Mouse (Mus musculus) cerebellum, adult 11 months (tissue): ENCODE results near the gene Cyp46a1.

Experiments used
- DNase-seq: peaks from one replicate; pipeline ENCODE4 v3.0.0; 2022

Gene Cyp46a1

DNA sequence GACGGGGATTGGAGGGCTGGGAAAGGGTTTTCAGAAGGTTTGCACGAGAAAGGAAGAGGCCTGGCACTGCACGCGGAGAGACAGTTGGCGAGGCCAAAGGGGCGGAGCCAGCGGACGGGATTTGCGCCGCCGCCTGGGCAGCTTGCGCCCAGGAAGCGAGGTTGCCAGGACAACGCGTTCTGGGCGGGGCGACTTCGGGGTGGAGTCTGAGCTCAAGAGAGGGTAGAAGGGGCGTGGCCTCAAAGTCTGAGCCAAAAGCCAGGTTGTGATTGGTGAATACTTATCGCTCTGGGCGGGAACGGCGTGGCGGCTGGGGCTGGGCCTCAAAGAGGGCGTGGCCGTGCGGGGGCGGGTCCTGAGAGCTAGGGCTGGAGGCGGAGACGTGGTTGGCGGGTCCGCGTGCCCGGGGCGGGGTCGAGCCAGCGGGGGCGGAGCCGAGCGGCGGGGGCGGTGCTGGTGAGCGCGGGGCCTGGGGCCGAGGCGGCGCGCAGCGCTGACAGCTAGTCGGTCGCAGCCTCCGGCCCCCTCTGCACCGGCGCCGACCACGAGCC, at the start of gene Cyp46a1:
Gene Cyp46a1, plus strand, starts transcription at position 487 of the 551 bp plus-strand sequence.
- DNase-seq = peak; percentile 99

DNA sequence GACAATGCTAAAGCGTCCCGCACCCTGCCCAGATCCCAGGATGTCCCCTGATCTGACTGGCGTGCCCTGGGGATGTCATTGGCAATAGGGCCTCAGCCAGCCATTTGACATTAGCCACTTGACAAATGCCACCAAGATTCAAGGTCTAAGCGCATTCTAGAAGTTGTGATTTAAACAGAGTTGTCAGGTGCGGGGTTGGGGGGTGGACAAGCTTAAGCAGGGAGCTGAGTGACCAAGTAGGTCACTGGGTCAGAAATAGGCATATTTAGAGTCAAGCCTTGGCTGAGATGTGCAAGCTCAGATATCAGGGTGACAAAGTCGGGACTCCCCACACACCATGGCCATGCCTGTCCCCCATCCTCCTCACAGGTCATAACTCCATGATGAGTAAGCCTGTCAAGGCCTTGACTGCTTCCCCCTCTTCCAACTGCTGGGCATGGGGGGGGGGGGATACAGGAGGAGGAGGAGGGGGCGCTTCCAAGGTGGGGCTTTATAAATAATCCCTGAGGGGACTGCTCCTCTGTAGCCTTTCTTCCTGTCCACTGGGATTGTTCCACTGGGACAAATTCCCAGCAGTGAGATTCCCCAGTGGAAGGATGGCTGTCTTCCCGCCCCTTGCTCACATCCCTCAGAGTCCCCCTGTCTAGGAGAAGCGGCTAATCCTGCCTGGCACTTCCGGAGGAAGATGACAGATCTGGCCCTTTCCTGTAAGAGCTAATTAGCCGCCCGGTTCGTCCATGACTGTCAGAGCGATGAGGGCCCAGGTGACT, 49.5 kb upstream of the Cyp46a1 start:
- no peak for DNase-seq

DNA sequence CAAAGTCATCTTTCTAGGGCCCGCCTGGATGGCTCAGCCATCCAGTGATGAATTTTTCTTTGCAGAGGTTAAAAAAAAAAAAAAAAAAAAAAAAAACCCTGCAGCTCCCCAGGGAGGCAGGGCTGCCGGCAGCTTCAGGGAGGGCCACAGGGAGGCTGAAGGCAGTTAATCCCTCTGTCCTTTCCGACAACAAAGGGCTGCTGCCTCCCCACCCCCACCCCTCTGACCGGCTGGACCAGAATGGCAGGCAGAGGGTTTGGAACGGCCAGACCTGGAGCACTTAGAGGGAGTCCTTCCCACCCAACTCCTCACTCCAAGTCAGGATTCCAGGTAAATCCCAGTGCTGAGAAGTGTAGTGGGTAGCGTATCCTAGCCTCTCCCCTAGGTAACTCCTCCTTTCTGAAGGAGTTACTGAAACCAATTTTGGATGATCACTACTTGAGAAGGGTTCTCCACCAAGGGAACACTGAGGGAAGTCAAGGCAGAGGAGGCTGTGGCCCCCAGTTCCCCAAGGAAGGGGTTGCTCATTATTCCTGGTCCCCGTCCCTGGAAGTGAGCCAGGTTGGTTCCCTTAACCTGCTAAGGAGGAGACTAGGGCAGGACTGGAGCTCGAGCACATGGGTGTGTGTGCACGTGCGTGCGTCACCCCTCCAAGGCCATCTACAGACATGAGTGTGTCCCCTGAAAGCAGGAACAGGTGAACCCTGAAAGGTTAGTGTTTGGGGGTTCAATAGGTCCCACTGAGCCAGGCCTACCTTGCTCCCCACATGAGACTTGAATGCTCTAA, 48.8 kb upstream of the Cyp46a1 start:
- DNase-seq = no peak

DNA sequence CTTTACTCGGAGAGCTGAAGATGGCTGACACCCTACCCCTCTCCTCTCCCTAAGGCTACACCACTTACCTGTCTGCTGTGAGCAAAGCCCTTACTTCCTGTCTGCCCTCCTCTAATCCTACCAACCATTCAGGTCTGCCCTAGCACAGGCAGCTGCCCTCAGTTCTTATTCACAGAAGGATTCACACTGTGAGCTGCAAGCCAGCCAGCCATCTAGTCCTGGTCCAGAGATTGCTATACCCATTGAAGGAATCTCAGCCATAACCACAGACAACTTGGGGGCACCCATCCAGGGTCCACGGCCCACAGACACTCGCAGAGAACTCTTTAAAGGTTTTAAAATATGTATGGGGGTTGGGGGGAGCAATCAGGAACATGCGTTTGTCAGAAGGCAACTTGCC, 47.8 kb upstream of the Cyp46a1 start:
- DNase-seq = no peak

DNA sequence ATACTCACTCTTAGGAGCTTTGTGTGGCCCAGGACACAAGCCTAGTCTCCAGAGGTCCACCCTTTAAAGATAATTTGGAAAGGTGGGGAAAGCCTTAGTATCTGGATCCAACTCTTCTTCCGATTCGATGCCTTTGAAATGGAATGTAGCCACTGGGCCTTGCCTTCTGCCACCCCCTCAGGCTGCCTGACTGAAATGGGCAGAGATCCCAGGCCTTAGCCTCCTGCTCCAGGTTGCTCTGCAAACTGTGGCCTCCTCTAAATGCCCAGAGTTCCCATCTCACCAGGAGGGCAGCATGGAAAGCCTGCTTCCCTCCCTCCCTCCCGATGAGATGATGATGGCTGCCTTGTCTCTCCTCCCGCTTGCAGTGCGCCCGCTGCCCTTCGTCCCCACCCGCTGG, 47.2 kb upstream of the Cyp46a1 start:
- no peak for DNase-seq

DNA sequence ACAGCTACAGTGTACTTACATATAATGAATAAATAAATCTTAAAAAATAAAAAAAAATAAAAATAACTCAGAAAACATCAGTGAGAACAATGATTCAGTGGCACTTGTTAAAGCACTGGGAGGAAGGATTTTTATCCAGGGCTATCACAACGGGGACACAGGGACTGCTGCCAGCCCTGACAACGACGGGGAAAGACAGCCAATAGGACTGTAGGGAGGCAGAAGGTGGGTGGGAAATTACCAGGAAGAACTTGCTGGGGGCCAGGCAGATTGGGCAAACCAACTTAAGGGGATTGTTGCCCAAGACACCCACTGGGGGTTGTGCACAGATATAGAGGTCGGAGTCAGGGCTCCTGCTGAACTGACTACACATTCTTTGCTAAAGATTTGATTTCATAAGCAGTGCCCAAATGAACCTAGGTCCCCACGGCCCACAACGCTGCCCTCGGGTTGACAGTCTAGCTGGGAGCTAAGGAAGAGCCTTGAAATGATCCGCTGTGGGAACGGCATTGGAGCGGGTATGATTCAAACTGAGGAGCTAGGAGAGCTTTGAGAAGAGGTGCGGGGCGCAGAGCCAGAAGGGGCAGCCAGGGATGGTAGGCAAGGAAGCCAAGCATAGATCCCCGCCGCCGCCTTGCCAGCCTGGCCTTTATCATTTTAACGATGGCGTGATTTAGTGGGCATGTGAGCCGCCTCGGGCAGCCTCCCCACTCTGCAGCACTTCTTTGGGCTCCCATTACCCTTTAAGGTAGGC, 45.9 kb upstream of the Cyp46a1 start:
- no peak for DNase-seq

DNA sequence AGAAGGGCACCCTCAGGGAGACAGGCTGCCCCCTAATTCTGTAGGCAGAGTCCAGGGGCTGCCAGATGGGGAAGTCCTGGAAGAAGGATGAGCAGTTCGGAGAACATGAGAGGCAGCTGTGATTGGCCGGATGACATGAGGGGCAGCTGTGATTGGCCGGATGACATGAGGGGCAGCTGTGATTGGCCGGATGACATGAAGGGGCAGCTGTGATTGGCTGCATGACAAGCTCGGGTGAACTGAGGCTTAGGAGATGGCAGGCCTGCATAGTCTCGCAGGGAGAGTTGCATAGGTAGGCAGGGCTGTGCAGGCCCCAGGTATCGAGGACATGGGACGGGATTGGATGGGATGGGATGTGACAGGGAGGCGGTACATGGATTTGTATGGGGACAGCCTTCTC, 41.8 kb upstream of the Cyp46a1 start:
- no peak for DNase-seq

DNA sequence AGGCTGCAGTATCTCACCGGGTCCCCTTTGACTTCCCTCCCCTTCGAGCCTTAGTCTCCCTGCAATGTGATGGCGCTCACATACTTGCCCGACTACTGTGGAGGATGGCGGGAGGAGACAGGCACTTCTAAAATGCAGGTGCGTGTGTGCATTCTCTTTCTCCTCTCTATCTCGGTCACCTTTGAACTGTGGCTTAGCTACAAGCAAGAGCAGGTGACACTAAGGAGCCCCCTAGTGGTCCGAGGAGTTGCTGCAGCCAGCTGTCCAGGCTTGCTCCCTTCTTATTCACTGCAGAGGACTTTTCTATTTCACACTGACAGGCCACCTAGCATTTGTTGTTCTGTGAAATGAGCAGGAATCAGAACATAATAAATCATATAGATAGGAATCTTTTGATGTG, 41.2 kb upstream of the Cyp46a1 start:
- peak; percentile 76 for DNase-seq

DNA sequence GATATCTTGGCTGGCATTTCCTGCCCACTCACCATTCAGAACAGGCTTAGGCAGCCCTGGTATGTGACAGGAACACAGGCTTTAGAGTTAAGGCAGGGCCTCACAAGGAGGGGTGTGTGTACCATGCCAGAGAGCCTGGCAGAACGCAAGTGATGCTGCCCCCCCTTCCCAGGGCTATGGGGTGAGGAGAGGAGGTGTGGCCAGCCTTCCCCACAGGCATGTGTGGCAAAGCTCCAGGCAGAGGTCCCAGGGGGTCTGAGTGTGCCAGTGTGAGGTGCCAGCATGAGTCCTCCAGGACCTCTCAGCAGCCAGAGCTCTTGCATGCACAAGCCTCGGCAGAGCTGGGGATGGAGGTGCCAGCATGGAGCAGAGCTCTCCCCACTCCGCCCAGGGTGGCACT, 39.6 kb upstream of the Cyp46a1 start:
- no peak for DNase-seq

DNA sequence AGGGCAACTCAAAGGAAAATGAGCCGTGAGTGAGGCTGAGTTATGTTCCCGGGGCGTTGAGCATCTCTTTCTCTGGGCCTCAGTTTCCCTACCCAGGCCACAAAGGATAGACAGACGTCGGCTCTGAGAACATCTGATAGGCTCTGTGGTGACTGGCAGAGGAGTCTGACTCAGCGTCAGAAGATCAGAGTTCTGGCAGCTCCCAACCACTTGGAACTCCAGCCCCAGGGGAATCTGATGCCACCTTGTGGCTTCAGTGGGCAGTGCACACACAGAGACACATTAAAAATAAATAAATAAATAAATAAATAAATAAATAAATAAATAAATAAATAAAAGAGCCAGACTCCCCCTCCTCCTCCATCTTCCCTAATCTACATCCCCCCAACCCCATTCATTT, 37.1 kb upstream of the Cyp46a1 start:
- no peak for DNase-seq

DNA sequence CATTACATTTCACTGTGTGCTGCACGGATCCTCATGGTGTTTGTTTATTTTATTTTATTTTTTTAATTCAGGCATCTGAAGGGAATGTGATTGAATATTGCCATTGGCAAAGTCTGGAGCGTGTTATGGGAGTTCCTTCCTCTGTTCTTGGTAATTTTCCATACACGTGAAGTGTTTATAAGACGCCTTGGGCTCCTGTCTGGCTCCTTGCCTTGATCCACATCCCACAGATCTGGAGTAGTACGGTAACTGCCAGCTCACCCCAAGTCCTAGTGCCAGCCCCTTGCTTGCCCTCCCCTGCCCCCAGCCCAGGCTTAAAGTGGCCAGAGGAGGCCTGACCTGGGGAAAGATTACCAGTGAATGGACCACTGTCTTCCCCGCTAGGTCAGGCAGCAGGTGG, 33.2 kb upstream of the Cyp46a1 start:
- DNase-seq = no peak

DNA sequence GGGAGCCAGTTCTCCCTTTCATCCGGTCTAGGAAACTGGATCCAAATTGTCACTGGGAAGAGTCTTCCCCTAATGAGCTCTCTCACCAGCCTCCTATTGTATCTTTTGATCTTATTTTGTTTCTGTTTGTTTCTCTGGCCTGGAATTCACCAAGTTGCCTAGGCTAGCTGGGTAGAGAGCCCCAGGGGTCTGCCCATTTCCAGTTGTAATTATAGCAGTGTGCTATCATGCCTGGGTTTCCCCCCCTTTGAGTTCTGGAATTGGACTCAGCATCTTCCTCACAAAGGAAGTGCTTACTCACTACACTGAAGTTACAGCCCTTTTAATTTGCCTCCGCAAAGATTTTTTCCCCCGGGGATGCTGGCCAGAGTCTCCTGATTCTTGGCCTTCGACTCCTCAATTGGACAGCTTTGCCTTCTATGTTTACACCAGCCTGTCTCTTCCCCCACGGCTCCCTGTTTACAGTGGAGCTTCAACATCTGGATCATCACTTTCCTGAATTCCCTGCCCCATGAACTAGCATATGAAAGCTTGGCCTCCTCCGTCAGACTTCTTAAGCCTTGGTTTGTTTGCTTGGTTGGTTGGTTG, 30.3 kb upstream of the Cyp46a1 start:
- no peak for DNase-seq

DNA sequence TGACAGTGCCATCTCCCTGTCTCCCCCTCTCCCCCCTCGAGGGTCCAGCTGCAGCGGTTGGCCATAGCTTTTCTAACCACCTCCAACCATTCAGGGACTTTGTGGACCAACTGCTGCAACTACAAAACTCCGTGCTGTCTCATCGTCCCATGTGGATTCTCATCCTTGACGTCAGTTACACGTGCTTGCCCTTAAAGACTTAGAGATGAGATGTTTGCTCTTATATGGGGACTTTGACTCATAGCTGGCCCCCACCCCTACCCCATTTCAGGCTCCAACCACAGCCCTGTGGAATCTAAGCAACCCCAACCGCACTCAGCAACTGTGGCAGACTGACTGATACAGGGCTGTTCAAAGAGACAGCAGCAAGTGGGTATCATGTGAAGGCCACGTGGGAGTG, 29.0 kb upstream of the Cyp46a1 start:
- no peak for DNase-seq

DNA sequence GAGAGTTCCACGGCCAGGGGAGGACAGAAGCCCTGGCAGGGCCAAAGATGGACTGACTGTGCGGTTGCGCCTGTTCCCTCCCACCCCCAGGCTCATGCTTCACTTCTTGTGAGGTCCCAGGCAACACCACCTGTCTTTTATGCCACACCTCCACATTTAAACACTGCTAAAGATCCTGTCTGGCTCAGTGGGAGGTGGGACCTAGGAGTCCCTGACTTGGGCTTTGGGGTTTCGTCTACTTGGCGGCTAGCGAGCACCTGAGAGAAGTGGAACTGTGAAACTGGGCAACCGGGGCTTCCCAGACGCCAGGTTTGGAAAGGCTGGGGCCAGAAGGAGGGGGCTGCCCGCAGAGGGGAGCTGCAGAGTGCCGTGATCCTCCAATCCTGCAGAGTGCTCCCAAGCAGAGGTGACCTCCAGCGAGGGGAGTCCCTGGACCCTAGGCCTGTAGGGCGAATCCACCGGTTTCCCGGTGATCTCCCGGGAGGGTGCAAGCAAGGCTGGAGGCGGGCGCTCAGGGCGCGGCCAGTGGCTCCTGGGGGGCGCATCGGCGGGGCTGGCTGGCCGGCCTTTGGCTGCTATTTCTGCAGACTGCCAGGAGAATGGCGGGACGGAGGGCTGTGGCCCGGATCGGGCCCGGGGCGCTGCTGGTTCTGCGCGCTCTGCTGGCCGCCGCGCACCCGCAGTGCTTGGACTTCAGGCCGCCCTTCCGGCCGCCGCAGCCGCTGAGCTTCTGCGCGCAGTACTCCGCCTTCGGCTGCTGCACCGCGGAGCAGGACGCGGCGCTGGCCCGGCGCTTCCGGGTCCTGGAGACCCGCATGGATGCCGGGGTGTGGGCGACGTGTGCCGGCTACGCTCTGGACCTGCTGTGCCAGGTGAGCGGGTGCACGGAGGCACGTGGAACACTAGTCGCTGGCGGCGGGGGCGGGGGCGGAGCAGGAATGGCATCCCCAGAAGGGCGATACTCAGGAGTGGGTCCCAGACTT, 28.1 kb upstream of the Cyp46a1 start, which contains the start of gene Hhipl1:
Gene Hhipl1, plus strand, starts transcription at position 459 of the 983 bp plus-strand sequence.
- no peak for DNase-seq

DNA sequence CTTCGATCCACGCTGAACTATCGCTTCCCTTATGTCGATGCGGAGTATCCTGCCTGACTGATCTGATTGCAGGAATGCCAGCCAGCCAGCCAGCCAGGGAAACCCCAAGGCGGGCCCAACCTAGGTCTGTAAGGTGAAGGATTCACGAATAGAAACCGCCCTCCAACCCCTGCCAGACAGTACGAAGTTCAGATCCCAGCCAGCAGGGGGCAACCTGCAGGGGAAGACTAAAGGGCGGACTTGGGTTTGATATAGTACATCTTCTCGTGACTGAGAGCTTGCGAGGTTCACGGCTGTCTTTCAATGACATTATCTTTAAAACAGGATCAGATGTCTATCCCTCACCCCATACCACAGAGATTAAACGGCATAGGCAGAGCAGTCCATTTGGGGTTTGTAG, 26.6 kb upstream of the Cyp46a1 start:
- DNase-seq = no peak

DNA sequence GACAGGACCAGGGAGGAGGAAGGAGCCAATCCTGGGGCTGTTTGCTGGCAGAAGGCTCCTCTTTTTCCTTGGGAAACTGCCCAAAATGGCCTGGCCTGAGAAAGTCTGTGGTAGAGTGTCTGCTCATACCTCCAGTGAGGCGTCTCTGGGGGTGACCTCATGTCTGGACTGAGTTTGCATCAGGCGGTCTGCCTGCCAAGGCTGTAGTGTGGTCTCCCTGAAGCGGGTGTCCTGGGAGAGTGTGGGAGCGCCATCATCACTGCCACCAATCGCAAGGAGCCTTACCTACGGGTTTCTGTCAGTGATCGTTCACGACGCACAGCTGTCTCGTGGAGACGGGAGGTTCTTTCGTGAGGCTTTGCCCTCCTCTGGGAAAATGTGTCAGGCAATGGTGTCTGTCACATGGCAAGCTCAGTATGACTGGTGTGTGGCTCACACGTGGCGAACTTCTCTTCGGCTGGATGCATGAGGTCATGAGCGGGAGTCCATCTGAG, 25.8 kb upstream of the Cyp46a1 start:
- DNase-seq = no peak

DNA sequence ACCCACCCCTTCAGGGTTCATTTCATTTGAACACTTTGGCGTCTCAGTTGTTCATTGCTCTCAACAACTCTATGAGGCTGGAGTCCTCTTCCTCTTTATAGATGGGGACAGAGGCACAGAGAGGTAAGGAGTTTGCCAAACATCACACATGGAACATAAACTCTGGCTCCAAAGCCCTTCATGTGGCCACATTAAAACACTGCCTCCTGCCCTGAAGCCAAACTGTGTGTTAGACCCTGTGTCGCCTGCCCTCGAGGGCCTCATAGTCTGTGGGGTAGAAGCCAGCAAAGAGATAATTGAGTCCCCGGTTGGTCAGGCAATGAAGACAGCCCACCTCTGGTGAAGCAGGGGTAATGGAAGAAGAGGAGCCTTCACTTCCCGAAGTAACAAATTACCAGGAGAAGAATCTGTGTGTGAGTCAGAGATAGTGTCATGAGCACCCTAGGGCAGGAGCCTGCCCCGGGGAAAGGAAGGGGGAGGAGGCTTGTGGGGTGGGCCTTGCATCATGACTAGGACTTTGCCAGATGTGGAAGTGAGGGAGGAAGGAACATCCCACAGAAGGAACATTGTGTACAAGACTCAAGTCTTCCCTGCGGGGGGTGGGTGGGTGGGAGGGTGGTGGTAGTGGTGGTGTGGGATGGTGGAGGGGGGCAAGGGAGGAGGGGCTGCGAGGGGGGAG, 24.9 kb upstream of the Cyp46a1 start:
- DNase-seq = no peak

DNA sequence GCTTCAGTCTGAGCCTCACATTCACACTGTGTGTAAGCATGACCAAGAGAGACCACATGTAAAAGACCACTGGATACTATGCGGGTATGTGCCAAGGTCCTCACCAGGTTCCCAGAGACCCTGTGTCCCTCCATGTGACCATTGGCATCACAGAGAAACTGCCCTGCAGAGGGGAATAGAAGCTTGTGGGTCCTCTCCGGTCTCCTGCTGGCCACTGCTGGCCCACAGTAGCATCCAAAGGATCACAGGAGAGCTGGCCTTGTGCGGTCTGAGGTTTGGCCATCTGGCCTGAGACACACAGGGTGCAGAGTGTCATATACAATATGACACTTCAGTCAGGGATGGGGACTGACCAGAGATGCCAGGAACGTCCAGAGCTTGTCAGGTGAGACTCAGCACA, 24.1 kb upstream of the Cyp46a1 start:
- no peak for DNase-seq

DNA sequence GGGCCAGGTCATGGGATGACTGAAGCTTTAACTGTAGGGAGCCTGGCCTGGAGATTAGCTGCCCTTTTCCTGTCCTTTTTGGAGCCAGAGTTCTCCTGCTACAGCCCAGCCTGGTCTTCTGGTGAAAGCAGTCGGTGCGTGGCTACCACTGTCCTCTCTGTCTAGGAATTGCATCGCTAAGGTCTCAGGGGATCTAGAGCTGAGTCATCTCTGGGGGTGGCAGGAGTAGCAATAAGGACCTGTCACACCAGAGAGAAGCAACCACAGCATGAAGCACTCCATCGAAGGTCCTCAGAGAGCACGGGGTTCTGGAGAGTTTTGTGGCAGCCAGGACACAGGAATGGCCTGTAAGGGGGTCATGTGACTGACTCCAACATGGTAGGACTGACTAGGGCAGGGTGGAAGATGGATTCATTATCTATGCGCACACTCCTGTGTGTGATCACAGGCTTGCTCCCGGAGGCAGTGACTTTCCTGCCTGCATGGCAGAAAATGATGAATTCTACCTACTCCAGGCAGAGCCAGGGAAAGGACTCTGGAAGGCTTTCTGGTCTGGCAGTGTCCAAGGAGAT, 23.6 kb upstream of the Cyp46a1 start:
- DNase-seq = no peak

DNA sequence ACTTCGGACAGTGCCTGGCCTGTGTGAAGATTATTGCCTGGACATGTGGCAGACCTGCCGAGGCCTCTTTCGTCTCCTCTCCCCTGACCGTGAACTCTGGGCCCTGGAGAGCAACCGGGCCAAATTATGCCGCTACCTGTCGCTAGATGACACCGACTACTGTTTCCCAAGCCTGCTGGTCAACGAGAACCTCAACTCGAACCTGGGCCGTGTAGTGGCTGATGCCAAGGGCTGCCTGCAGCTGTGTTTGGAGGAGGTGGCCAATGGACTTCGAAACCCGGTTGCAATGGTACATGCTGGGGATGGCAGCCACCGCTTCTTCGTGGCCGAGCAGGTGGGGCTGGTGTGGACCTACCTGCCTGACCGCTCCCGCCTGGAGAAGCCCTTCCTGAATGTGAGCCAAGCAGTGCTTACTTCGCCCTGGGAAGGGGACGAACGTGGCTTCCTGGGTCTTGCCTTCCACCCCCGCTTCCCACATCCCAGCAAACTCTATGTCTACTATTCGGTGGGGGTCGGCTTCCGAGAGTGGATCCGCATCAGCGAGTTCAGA, 22.4 kb upstream of the Cyp46a1 start:
- DNase-seq = no peak
